ENCODE assay signal across 23 mouse cellular contexts in genomic region chr2:128731951-128732350, GRCm38 (mm10). TPM values are rescaled to one million over a fixed set of nuclear protein-coding genes. Genes with fewer than 3 reads are reported as not detected.
"Had no signal": no experiment of that assay in that cellular context is flagged by ENCODE, and none has a peak within 500 bp of the region (broad histone marks: within the 10 kb centered on the region; RNA-seq: fewer than 3 reads in every experiment).

No protein-coding gene starts in this region.

- DNase-seq: gastrocnemius, adult 2 months; gastrocnemius, postnatal 10 days; gastrocnemius, postnatal 25 days; heart, adult 2 months; heart, postnatal 4 days; kidney, adult 18-20 months; kidney, adult 8-10 months; kidney, postnatal 10 days; kidney, postnatal 25 days; kidney, postnatal 4 days; liver had no signal

- H3K4me3 ChIP-seq: gastrocnemius, adult 2 months; heart, adult 2 months; heart, embryonic 13.5 days; heart, embryonic 15.5 days; hindbrain, embryonic 10.5 days; hindbrain, embryonic 12.5 days; intestine, embryonic 15.5 days; layer of hippocampus, adult 2 months; left cerebral cortex, adult 2 months; limb, embryonic 10.5 days; limb, embryonic 12.5 days had no signal

- H3K4me1 ChIP-seq: hindbrain, embryonic 10.5 days; hindbrain, embryonic 12.5 days had no signal

- H3K27ac ChIP-seq: gastrocnemius, adult 2 months; heart, adult 2 months; heart, embryonic 13.5 days; heart, embryonic 15.5 days; hindbrain, embryonic 10.5 days; hindbrain, embryonic 12.5 days; hindbrain, embryonic 14.5 days; intestine, embryonic 15.5 days; layer of hippocampus, adult 2 months; left cerebral cortex, adult 2 months; limb, embryonic 10.5 days; limb, embryonic 12.5 days; liver, embryonic 14.5 days had no signal

RNA-seq across cellular contexts. Expression of gene Mertk, which starts 33.2 kb away (rescaled TPM):
- total RNA-seq: granulocyte monocyte progenitor cell, adult 5-6 weeks had no signal
